In the genomic region with DNA sequence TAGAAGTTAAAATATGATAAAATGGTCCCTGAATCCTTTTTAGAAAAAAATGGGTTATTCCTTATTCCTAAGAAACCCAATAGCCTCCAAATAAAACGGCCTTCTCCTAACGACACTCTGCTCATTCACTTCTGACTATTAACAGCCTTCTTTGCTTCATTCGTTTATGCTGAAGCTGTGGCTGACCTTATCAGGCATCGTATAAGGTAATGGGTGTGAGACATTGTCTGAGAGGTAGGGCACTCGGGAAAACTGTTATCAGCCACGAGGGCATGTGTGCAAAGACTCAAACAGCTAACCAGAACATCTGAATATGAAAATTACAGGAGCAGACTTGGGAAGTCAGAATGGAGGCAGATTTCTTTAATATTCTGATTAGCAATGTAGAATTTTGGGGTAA, we compare ENCODE assay signal across 29 mouse cellular contexts. TPM values are rescaled to one million over a fixed set of nuclear protein-coding genes. Genes with fewer than 3 reads are reported as not detected.
A peak's percentile ranks its signal among the peaks of the same experiment; 100 is the strongest.
DNase-seq lines count a peak whose midpoint lies in the region; ATAC-seq and TF ChIP-seq lines count a peak whose summit lies in the region.
"Had no signal": no experiment of that assay in that cellular context is flagged by ENCODE, and none has a peak within 500 bp of the region (broad histone marks: within the 10 kb centered on the region; RNA-seq: fewer than 3 reads in every experiment).

No protein-coding gene starts in this region.

- no peaks in the 10 kb centered on the region for H3K36me3 ChIP-seq in heart, embryonic 16.5 days (ENCODE audit: control insufficient read depth, insufficient read depth)
- no peaks in the 10 kb centered on the region for H3K36me3 ChIP-seq in heart, embryonic 12.5 days
- H3K36me3 ChIP-seq in kidney, postnatal 0 days (ENCODE audit: insufficient read depth, low read length) = no peaks in the 10 kb centered on the region
- H3K36me3 ChIP-seq in megakaryocyte, embryonic 14.5 days (replicated peaks; ENCODE audit: low read length) = peaks cover 25% of the 10 kb centered on the region
- H3K36me3 ChIP-seq: embryonic facial prominence, embryonic 10.5 days; embryonic facial prominence, embryonic 15.5 days; forebrain, embryonic 12.5 days; G1E; limb, embryonic 10.5 days; limb, embryonic 15.5 days had no signal

- no peak for TF ChIP-seq CTCF in kidney, postnatal 0 days (IDR thresholded peaks at IDR 0.05; ENCODE audit: low read depth)

- no peak overlapping the region for H3K9ac ChIP-seq in heart, embryonic 16.5 days (ENCODE audit: low read length)
- H3K9ac ChIP-seq in heart, embryonic 12.5 days = no peak overlapping the region
- no peak overlapping the region for H3K9ac ChIP-seq in kidney, postnatal 0 days (ENCODE audit: low read depth, low read length)
- H3K9ac ChIP-seq: embryonic facial prominence, embryonic 15.5 days; forebrain, embryonic 12.5 days; forebrain, postnatal 0 days; limb, embryonic 15.5 days had no signal

- H3K4me2 ChIP-seq in heart, embryonic 16.5 days (ENCODE audit: low read depth, low read length) = peak overlapping the region; percentile 39
- no peak overlapping the region for H3K4me2 ChIP-seq in heart, embryonic 12.5 days
- peak overlapping the region; percentile 21 for H3K4me2 ChIP-seq in kidney, postnatal 0 days (ENCODE audit: low read length)
- H3K4me2 ChIP-seq: embryonic facial prominence, embryonic 15.5 days; forebrain, embryonic 12.5 days; limb, embryonic 15.5 days had no signal

- H3K27ac ChIP-seq in heart, embryonic 16.5 days (ENCODE audit: low read length) = no peak overlapping the region
- H3K27ac ChIP-seq in heart, embryonic 12.5 days (ENCODE audit: poor library complexity, severe bottlenecking) = no peak overlapping the region
- H3K27ac ChIP-seq in kidney, postnatal 0 days = no peak overlapping the region
- H3K27ac ChIP-seq: embryonic facial prominence, embryonic 10.5 days; embryonic facial prominence, embryonic 15.5 days; forebrain, embryonic 12.5 days; limb, embryonic 10.5 days; limb, embryonic 15.5 days had no signal

- H3K4me1 ChIP-seq in heart, embryonic 16.5 days (ENCODE audit: control insufficient read depth, insufficient read depth, low read length) = no peaks in the 10 kb centered on the region; the same call in 1 of the 2 replicates
- peaks cover 19% of the 10 kb centered on the region for H3K4me1 ChIP-seq in heart, embryonic 12.5 days (replicated peaks)
- no peaks in the 10 kb centered on the region for H3K4me1 ChIP-seq in kidney, postnatal 0 days (replicated peaks; ENCODE audit: insufficient read depth, low read length)
- peaks cover 62% of the 10 kb centered on the region for H3K4me1 ChIP-seq in megakaryocyte, embryonic 14.5 days
- H3K4me1 ChIP-seq: embryonic facial prominence, embryonic 10.5 days; embryonic facial prominence, embryonic 15.5 days; forebrain, embryonic 12.5 days; limb, embryonic 10.5 days; limb, embryonic 15.5 days had no signal

- WGBS in heart, embryonic 16.5 days = 30% methylated on average over 6 of the region's 6 CpGs
- WGBS in heart, embryonic 12.5 days = 27% methylated on average over 6 of the region's 6 CpGs
- WGBS in kidney, postnatal 0 days = 49% methylated on average over 6 of the region's 6 CpGs

- H3K4me3 ChIP-seq in heart, embryonic 16.5 days (ENCODE audit: low read length) = no peak overlapping the region
- no peak overlapping the region for H3K4me3 ChIP-seq in heart, embryonic 12.5 days
- no peak overlapping the region for H3K4me3 ChIP-seq in kidney, postnatal 0 days (replicated peaks; ENCODE audit: low read depth, low read length)
- H3K4me3 ChIP-seq in megakaryocyte, embryonic 14.5 days (replicated peaks) = peak overlapping the region; percentile 92
- H3K4me3 ChIP-seq: embryonic facial prominence, embryonic 10.5 days; embryonic facial prominence, embryonic 15.5 days; forebrain, embryonic 12.5 days; limb, embryonic 10.5 days; limb, embryonic 15.5 days had no signal

- no peaks in the 10 kb centered on the region for H3K9me3 ChIP-seq in heart, embryonic 16.5 days (replicated peaks; ENCODE audit: control insufficient read depth, low read length)
- no peaks in the 10 kb centered on the region for H3K9me3 ChIP-seq in heart, embryonic 12.5 days (replicated peaks)
- H3K9me3 ChIP-seq in kidney, postnatal 0 days (replicated peaks; ENCODE audit: low read length) = no peaks in the 10 kb centered on the region
- no peaks in the 10 kb centered on the region for H3K9me3 ChIP-seq in megakaryocyte, embryonic 14.5 days
- H3K9me3 ChIP-seq: embryonic facial prominence, embryonic 10.5 days; embryonic facial prominence, embryonic 15.5 days; forebrain, embryonic 12.5 days; G1E; limb, embryonic 10.5 days; limb, embryonic 15.5 days had no signal

- no peak for ATAC-seq in heart, embryonic 16.5 days (replicated peaks; ENCODE audit: extremely low read depth, insufficient read depth, low FRiP score)
- no peak for ATAC-seq in heart, embryonic 12.5 days (ENCODE audit: insufficient number of reproducible peaks, low FRiP score)
- no peak for ATAC-seq in kidney, postnatal 0 days (replicated peaks; ENCODE audit: low FRiP score, low read depth)
- no peak for ATAC-seq in megakaryocyte, adult 5-6 weeks (ENCODE audit: poor library complexity, severe bottlenecking)
- ATAC-seq: forebrain, postnatal 0 days; hindbrain, embryonic 16.5 days had no signal

- no peaks in the 10 kb centered on the region for H3K27me3 ChIP-seq in heart, embryonic 16.5 days (ENCODE audit: control insufficient read depth, insufficient read depth, low read length)
- H3K27me3 ChIP-seq in heart, embryonic 12.5 days (replicated peaks) = no peaks in the 10 kb centered on the region
- H3K27me3 ChIP-seq in kidney, postnatal 0 days (ENCODE audit: insufficient read depth, low read length) = no peaks in the 10 kb centered on the region
- no peaks in the 10 kb centered on the region for H3K27me3 ChIP-seq in megakaryocyte, embryonic 14.5 days (replicated peaks)
- H3K27me3 ChIP-seq: embryonic facial prominence, embryonic 15.5 days; forebrain, embryonic 12.5 days; limb, embryonic 15.5 days had no signal

- DNase-seq in kidney, postnatal 0 days (ENCODE audit: low spot score) = no peak
- DNase-seq in kidney, adult 11 months = no peak
- no peak for DNase-seq in layer of hippocampus, adult 8-10 months (ENCODE audit: low spot score in 2 of 2)
- DNase-seq: adrenal gland, adult 8-10 months; cerebellum, adult 8-10 months; cerebellum, postnatal 25 days; forebrain, postnatal 0 days; gastrocnemius, postnatal 25 days; heart, adult 18-20 months; kidney, adult 9 months; layer of hippocampus, adult 9-11 months; lung, postnatal 14 days; midbrain, embryonic 14.5 days; thymus, postnatal 4 days had no signal

RNA-seq across cellular contexts. Expression of a gene that starts 3.0 kb away (rescaled TPM):
- polyA plus RNA-seq in heart, embryonic 16.5 days (2015; fragmentation: Nextera tagmentation; extraction: Ambion mirVana) = 6.7 and 7.3 TPM in 2 replicates
- 4.5 and 4.6 TPM in 2 replicates for polyA plus RNA-seq in heart, embryonic 12.5 days (2016; fragmentation: Nextera tagmentation; extraction: Ambion mirVana)
- polyA plus RNA-seq in kidney, postnatal 0 days (2015; fragmentation: Nextera tagmentation; extraction: Ambion mirVana) = 12.2 and 12.4 TPM in 2 replicates
- 159 and 231 TPM in 2 replicates for polyA plus RNA-seq in megakaryocyte, embryonic 14.5 days (2012; ENCODE audit: insufficient read depth, low replicate concordance)
- 0.05 TPM in 1 of 2 replicates, not detected in the other for total RNA-seq in megakaryocyte, adult 5-6 weeks (2015)
- 0.15 TPM in 1 of 2 replicates, not detected in the other for total RNA-seq in megakaryocyte, adult 5-6 weeks (2017)
- total RNA-seq in layer of hippocampus, adult 8-10 months (2022) = under 1 TPM; 0.18 to 0.39 (median 0.28) TPM
- total RNA-seq: monocyte, adult 5-6 weeks had no signal
- polyA plus RNA-seq: C2C12 had no signal

RNA-seq across cellular contexts. Expression of a gene that starts 42.5 kb away (rescaled TPM):
- 0.18 TPM in 1 of 2 replicates, not detected in the other for polyA plus RNA-seq in heart, embryonic 16.5 days (2015; fragmentation: Nextera tagmentation; extraction: Ambion mirVana)
- polyA plus RNA-seq in heart, embryonic 12.5 days (2016; fragmentation: Nextera tagmentation; extraction: Ambion mirVana) = not detected in 2 replicates
- 1.6 and 1.9 TPM in 2 replicates for polyA plus RNA-seq in kidney, postnatal 0 days (2015; fragmentation: Nextera tagmentation; extraction: Ambion mirVana)
- polyA plus RNA-seq in megakaryocyte, embryonic 14.5 days (2012; ENCODE audit: insufficient read depth, low replicate concordance) = not detected in 2 replicates
- not detected in 2 replicates for total RNA-seq in megakaryocyte, adult 5-6 weeks (2015)
- not detected in 2 replicates for total RNA-seq in megakaryocyte, adult 5-6 weeks (2017)
- 10 to 100 TPM; 14.6 to 17.7 (median 16.1) TPM for total RNA-seq in layer of hippocampus, adult 8-10 months (2022)
- total RNA-seq: gastrocnemius, postnatal 25 days; heart, adult 18-20 months; heart, postnatal 25 days; monocyte, adult 5-6 weeks had no signal
- polyA plus RNA-seq: C2C12; embryonic facial prominence, embryonic 10.5 days; forebrain, embryonic 12.5 days; G1E; limb, embryonic 10.5 days; limb, embryonic 15.5 days; testis, adult 2 months had no signal

RNA-seq across cellular contexts. Expression of a gene that starts 45.3 kb away (rescaled TPM):
- 25.7 and 26.6 TPM in 2 replicates for polyA plus RNA-seq in heart, embryonic 16.5 days (2015; fragmentation: Nextera tagmentation; extraction: Ambion mirVana)
- 18.0 and 19.6 TPM in 2 replicates for polyA plus RNA-seq in heart, embryonic 12.5 days (2016; fragmentation: Nextera tagmentation; extraction: Ambion mirVana)
- 5.2 and 5.6 TPM in 2 replicates for polyA plus RNA-seq in kidney, postnatal 0 days (2015; fragmentation: Nextera tagmentation; extraction: Ambion mirVana)
- polyA plus RNA-seq in megakaryocyte, embryonic 14.5 days (2012; ENCODE audit: insufficient read depth, low replicate concordance) = 5.3 and 9.0 TPM in 2 replicates
- 69.0 and 85.1 TPM in 2 replicates for total RNA-seq in megakaryocyte, adult 5-6 weeks (2015)
- 103 and 141 TPM in 2 replicates for total RNA-seq in megakaryocyte, adult 5-6 weeks (2017)
- total RNA-seq in layer of hippocampus, adult 8-10 months (2022) = 100 to 1,000 TPM; 272 to 326 (median 297) TPM

Comparison
In these comparisons a context has a peak if more than half of its experiments do, and no peak if none do; other contexts are left out.
1. RNA of a gene that starts 3.0 kb away (polyA plus RNA-seq): 159 to 231 TPM in megakaryocyte, embryonic 14.5 days; 12.2 to 12.4 TPM in kidney, postnatal 0 days, 6.7 to 7.3 TPM in heart, embryonic 16.5 days and 4.5 to 4.6 TPM in heart, embryonic 12.5 days; every median in the first group is over 10 times any median in the second.